Mouse (Mus musculus) heart, postnatal 14 days (tissue): ENCODE measurements around the gene Pde4b. TPM values are rescaled to one million over a fixed set of nuclear protein-coding genes. Genes with fewer than 3 reads are reported as not detected.
A peak's percentile ranks its signal among the peaks of the same experiment; 100 is the strongest.

Experiments
- DNase-seq, 2 experiments: peaks; one replicate each; pipeline ENCODE4 v3.0.0; 2021 to 2022
- intact Hi-C: fragments of 180-260 bp; cut with DNase I; formaldehyde crosslinking; loops from one replicate; pipeline ENCODE4 v1.15.1; 2025
- total RNA-seq, 2 experiments: library from RNA; stranded (reverse); gene quantifications; 2 replicates each; pipeline ENCODE4 v1.2.3; 2021

Gene Pde4b
- total RNA-seq, 2 experiments from 2014 or later: 45.3 to 46.5 TPM

GRCm38 (mm10) chr4:102564286-102564685 lies 476.9 kb downstream of the Pde4b start:
- intact Hi-C loops: no loop called here
- DNase-seq: no peak

- intact Hi-C loops: no loop called here
Measured at GRCm38 (mm10) chr4:102566421-102566820, 479.1 kb downstream of the Pde4b start.

GRCm38 (mm10) chr4:102567111-102567510 lies 479.8 kb downstream of the Pde4b start:
- intact Hi-C loops: no loop called here
- DNase-seq: no peak

More at GRCm38 (mm10) chr4:102566421-102566820, 479.1 kb downstream of the Pde4b start:
- no peak for DNase-seq

GRCm38 (mm10) chr4:102567676-102568254 lies 480.4 kb downstream of the Pde4b start:
- DNase-seq: no peak

GRCm38 (mm10) chr4:102568591-102568990 lies 481.2 kb downstream of the Pde4b start:
- intact Hi-C loops: loop anchor here (1.0 kb wide), 1 partner anchor 32 kb away; no protein-coding TSS in a partner anchor
- DNase-seq: peak; percentile 67 to 72

More at GRCm38 (mm10) chr4:102567676-102568254, 480.4 kb downstream of the Pde4b start:
- intact Hi-C loops: loop anchor here (1.0 kb wide), 1 partner anchor 31 kb away; no protein-coding TSS in a partner anchor

GRCm38 (mm10) chr4:102569101-102569583 lies 481.8 kb downstream of the Pde4b start:
- intact Hi-C loops: no loop called here
- DNase-seq: no peak

GRCm38 (mm10) chr4:102569950-102570765 lies 482.8 kb downstream of the Pde4b start:
- intact Hi-C loops: loop anchor here (1.0 to 5.0 kb wide), 2 partner anchors 59 to 87 kb away; no protein-coding TSS in a partner anchor
- DNase-seq: peak; percentile 80 to 82

- DNase-seq: no peak
- intact Hi-C loops: loop anchor here (1.0 to 5.0 kb wide), 2 partner anchors 60 to 86 kb away; no protein-coding TSS in a partner anchor
Measured at GRCm38 (mm10) chr4:102570766-102571411, 483.5 kb downstream of the Pde4b start.

- intact Hi-C loops: loop anchor here (5.0 kb wide), 1 partner anchor 85 kb away; no protein-coding TSS in a partner anchor
- DNase-seq: no peak
Measured at GRCm38 (mm10) chr4:102572031-102572430, 484.7 kb downstream of the Pde4b start.

- intact Hi-C loops: loop anchor here (5.0 kb wide), 1 partner anchor 85 kb away; no protein-coding TSS in a partner anchor
- DNase-seq: no peak
Measured at GRCm38 (mm10) chr4:102572591-102572990, 485.2 kb downstream of the Pde4b start.

GRCm38 (mm10) chr4:102573361-102573781 lies 486.0 kb downstream of the Pde4b start:
- DNase-seq: no peak
- intact Hi-C loops: loop anchor here (5.0 kb wide), 1 partner anchor 84 kb away; no protein-coding TSS in a partner anchor

- intact Hi-C loops: loop anchor here (2.0 to 5.0 kb wide), 3 partner anchors 15 to 83 kb away; no protein-coding TSS in a partner anchor
- peak; percentile 69 to 77 for DNase-seq
Measured at GRCm38 (mm10) chr4:102574226-102574625, 486.9 kb downstream of the Pde4b start.

GRCm38 (mm10) chr4:102574666-102575254 lies 487.4 kb downstream of the Pde4b start:
- intact Hi-C loops: loop anchor here (2.0 to 5.0 kb wide), 3 partner anchors 14 to 83 kb away; no protein-coding TSS in a partner anchor
- no peak for DNase-seq

GRCm38 (mm10) chr4:102576109-102576508 lies 488.8 kb downstream of the Pde4b start:
- intact Hi-C loops: no loop called here
- DNase-seq: no peak

GRCm38 (mm10) chr4:102577636-102578035 lies 490.3 kb downstream of the Pde4b start:
- DNase-seq: no peak
- intact Hi-C loops: no loop called here

GRCm38 (mm10) chr4:102579051-102579450 lies 491.7 kb downstream of the Pde4b start:
- intact Hi-C loops: no loop called here
- no peak for DNase-seq

GRCm38 (mm10) chr4:102579746-102580145 lies 492.4 kb downstream of the Pde4b start:
- intact Hi-C loops: no loop called here
- DNase-seq: no peak

GRCm38 (mm10) chr4:102582165-102582749 lies 494.9 kb downstream of the Pde4b start:
- intact Hi-C loops: no loop called here
- no peak for DNase-seq

GRCm38 (mm10) chr4:102582963-102583362 lies 495.6 kb downstream of the Pde4b start:
- intact Hi-C loops: no loop called here
- no peak for DNase-seq

- intact Hi-C loops: no loop called here
- DNase-seq: no peak
Measured at GRCm38 (mm10) chr4:102583469-102583868, 496.1 kb downstream of the Pde4b start.
